Mouse (Mus musculus): ENCODE data around the gene Nme6. TPM values are rescaled to one million over a fixed set of nuclear protein-coding genes. Genes with fewer than 3 reads are reported as not detected.

Nme6 gene
- polyA plus RNA-seq, 1 experiment from 2014 or later, result 58.7 TPM

- Histone ChIP-seq H3K9me3 (ENCODE audit: low read depth, low read length) (no peaks in the 10 kb centered on the region), H3K4me3 (ENCODE audit: low read depth, low read length) (no peak within 1 kb of the TSS), H3K9ac (no peak within 1 kb of the TSS), H3K27me3 (ENCODE audit: insufficient read depth, low read length) (no peaks in the 10 kb centered on the region), H3K4me1 (ENCODE audit: insufficient read depth) (no peaks in the 10 kb centered on the region), H3K4me2 (no peak within 1 kb of the TSS), H3K27ac (ENCODE audit: low read depth) (no peak within 1 kb of the TSS), H3K36me3 (ENCODE audit: insufficient read depth) (0 out of 2 replicates have a peak, but pooled peaks cover 2% of the 10 kb centered on the region)
- WGBS, result 39% methylated on average over 6 of the region's 6 CpGs
- DNase-seq (peak; percentile 88), ATAC-seq (ENCODE audit: insufficient read depth) (peak; percentile 89)
- no peak for TF ChIP-seq CTCF (IDR thresholded peaks at IDR 0.05; ENCODE audit: low read depth)
These were observed 16.8 kb downstream of the Nme6 start, which contains the start of gene Camp for GRCm38 (mm10) chr9:109849312-109849758. Gene Camp (minus strand): TSS chr9:109849617.

GRCm38 (mm10) chr9:109850099-109850498 lies 17.6 kb downstream of the Nme6 start:
- no peaks in the 10 kb centered on the region for H3K27me3 ChIP-seq (ENCODE audit: insufficient read depth, low read length)
- H3K9me3 ChIP-seq (ENCODE audit: low read depth, low read length), result no peaks in the 10 kb centered on the region
- H3K9ac ChIP-seq, result no peak overlapping the region
- no peak overlapping the region for H3K4me2 ChIP-seq
- no peak for ATAC-seq (ENCODE audit: insufficient read depth)
- H3K36me3 ChIP-seq (ENCODE audit: insufficient read depth), result no peaks in the 10 kb centered on the region
- no peaks in the 10 kb centered on the region for H3K4me1 ChIP-seq (ENCODE audit: insufficient read depth)
- DNase-seq, result no peak
- H3K4me3 ChIP-seq (ENCODE audit: low read depth, low read length), result no peak overlapping the region
- 83% methylated on average over 5 of the region's 5 CpGs for WGBS
- no peak for TF ChIP-seq CTCF (IDR thresholded peaks at IDR 0.05; ENCODE audit: low read depth)
- H3K27ac ChIP-seq (ENCODE audit: low read depth), result no peak overlapping the region

GRCm38 (mm10) chr9:109854341-109854740 lies 21.8 kb downstream of the Nme6 start:
- Histone ChIP-seq H3K9me3 (ENCODE audit: low read depth, low read length) (no peaks in the 10 kb centered on the region), H3K9ac (no peak overlapping the region), H3K36me3 (ENCODE audit: insufficient read depth) (no peaks in the 10 kb centered on the region), H3K4me3 (ENCODE audit: low read depth, low read length) (no peak overlapping the region), H3K4me1 (ENCODE audit: insufficient read depth) (no peaks in the 10 kb centered on the region), H3K27me3 (ENCODE audit: insufficient read depth, low read length) (no peaks in the 10 kb centered on the region), H3K4me2 (no peak overlapping the region), H3K27ac (ENCODE audit: low read depth) (no peak overlapping the region)
- ATAC-seq (ENCODE audit: insufficient read depth), result no peak
- DNase-seq, result no peak
- no peak for TF ChIP-seq CTCF (IDR thresholded peaks at IDR 0.05; ENCODE audit: low read depth)
- 79% methylated on average over 2 of the region's 2 CpGs for WGBS

- ATAC-seq (ENCODE audit: insufficient read depth), result no peak
These were observed 23.4 kb downstream of the Nme6 start for GRCm38 (mm10) chr9:109855947-109856346.

GRCm38 (mm10) chr9:109862397-109863044 lies 30.0 kb downstream of the Nme6 start:
- peak; percentile 78 for ATAC-seq (ENCODE audit: insufficient read depth)
- no peak overlapping the region for H3K4me3 ChIP-seq (ENCODE audit: low read depth, low read length)
- TF ChIP-seq CTCF (IDR thresholded peaks at IDR 0.05; ENCODE audit: low read depth), result peak; percentile 94
- no peaks in the 10 kb centered on the region for H3K27me3 ChIP-seq (ENCODE audit: insufficient read depth, low read length)
- H3K27ac ChIP-seq (ENCODE audit: low read depth), result no peak overlapping the region
- peak; percentile 93 for DNase-seq
- no peak overlapping the region for H3K9ac ChIP-seq
- no peaks in the 10 kb centered on the region for H3K4me1 ChIP-seq (ENCODE audit: insufficient read depth)
- no peaks in the 10 kb centered on the region for H3K9me3 ChIP-seq (ENCODE audit: low read depth, low read length)
- 14% methylated on average over 20 of the region's 20 CpGs for WGBS
- H3K4me2 ChIP-seq, result peak overlapping the region; percentile 41
- H3K36me3 ChIP-seq (ENCODE audit: insufficient read depth), result no peaks in the 10 kb centered on the region

More at GRCm38 (mm10) chr9:109855947-109856346, 23.4 kb downstream of the Nme6 start:
- H3K27me3 ChIP-seq (ENCODE audit: insufficient read depth, low read length), result no peaks in the 10 kb centered on the region
- WGBS, result 66% methylated on average over 6 of the region's 6 CpGs
- no peaks in the 10 kb centered on the region for H3K9me3 ChIP-seq (ENCODE audit: low read depth, low read length)
- TF ChIP-seq CTCF (IDR thresholded peaks at IDR 0.05; ENCODE audit: low read depth), result no peak
- no peak overlapping the region for H3K9ac ChIP-seq
- H3K27ac ChIP-seq (ENCODE audit: low read depth), result no peak overlapping the region
- H3K36me3 ChIP-seq (ENCODE audit: insufficient read depth), result no peaks in the 10 kb centered on the region
- no peak overlapping the region for H3K4me2 ChIP-seq
- no peak for DNase-seq
- no peak overlapping the region for H3K4me3 ChIP-seq (ENCODE audit: low read depth, low read length)
- no peaks in the 10 kb centered on the region for H3K4me1 ChIP-seq (ENCODE audit: insufficient read depth)

- H3K4me1 ChIP-seq (ENCODE audit: insufficient read depth), result no peaks in the 10 kb centered on the region
- DNase-seq (no peak), ATAC-seq (ENCODE audit: insufficient read depth) (no peak)
- no peaks in the 10 kb centered on the region for H3K36me3 ChIP-seq (ENCODE audit: insufficient read depth)
- H3K27me3 ChIP-seq (ENCODE audit: insufficient read depth, low read length), result no peaks in the 10 kb centered on the region
- no peak overlapping the region for H3K4me2 ChIP-seq
- H3K9me3 ChIP-seq (ENCODE audit: low read depth, low read length), result no peaks in the 10 kb centered on the region
- no peak overlapping the region for H3K4me3 ChIP-seq (ENCODE audit: low read depth, low read length)
- H3K27ac ChIP-seq (ENCODE audit: low read depth), result no peak overlapping the region
- TF ChIP-seq CTCF (IDR thresholded peaks at IDR 0.05; ENCODE audit: low read depth), result no peak
- 38% methylated on average over 3 of the region's 3 CpGs for WGBS
- H3K9ac ChIP-seq, result no peak overlapping the region
These were observed 30.5 kb downstream of the Nme6 start for GRCm38 (mm10) chr9:109863085-109863484.

- no peak for ATAC-seq (ENCODE audit: insufficient read depth)
- no peak for TF ChIP-seq CTCF (IDR thresholded peaks at IDR 0.05; ENCODE audit: low read depth)
- WGBS, result 33% methylated on average over 2 of the region's 2 CpGs
- Histone ChIP-seq H3K27me3 (ENCODE audit: insufficient read depth, low read length) (no peaks in the 10 kb centered on the region), H3K9me3 (ENCODE audit: low read depth, low read length) (no peaks in the 10 kb centered on the region), H3K4me1 (ENCODE audit: insufficient read depth) (no peaks in the 10 kb centered on the region), H3K4me3 (ENCODE audit: low read depth, low read length) (no peak overlapping the region), H3K27ac (ENCODE audit: low read depth) (no peak overlapping the region), H3K4me2 (no peak overlapping the region), H3K9ac (no peak overlapping the region), H3K36me3 (ENCODE audit: insufficient read depth) (no peaks in the 10 kb centered on the region)
- no peak for DNase-seq
These were observed 33.7 kb downstream of the Nme6 start for GRCm38 (mm10) chr9:109866218-109866617.
